Mouse (Mus musculus): Measurements from ENCODE around the gene 1700001K19Rik.
"Not testable (repeated sequence)": the region's sequence is repeated elsewhere in the genome, so short reads cannot be mapped to it uniquely, and the experiment has no call there.

The 1700001K19Rik gene

DNA sequence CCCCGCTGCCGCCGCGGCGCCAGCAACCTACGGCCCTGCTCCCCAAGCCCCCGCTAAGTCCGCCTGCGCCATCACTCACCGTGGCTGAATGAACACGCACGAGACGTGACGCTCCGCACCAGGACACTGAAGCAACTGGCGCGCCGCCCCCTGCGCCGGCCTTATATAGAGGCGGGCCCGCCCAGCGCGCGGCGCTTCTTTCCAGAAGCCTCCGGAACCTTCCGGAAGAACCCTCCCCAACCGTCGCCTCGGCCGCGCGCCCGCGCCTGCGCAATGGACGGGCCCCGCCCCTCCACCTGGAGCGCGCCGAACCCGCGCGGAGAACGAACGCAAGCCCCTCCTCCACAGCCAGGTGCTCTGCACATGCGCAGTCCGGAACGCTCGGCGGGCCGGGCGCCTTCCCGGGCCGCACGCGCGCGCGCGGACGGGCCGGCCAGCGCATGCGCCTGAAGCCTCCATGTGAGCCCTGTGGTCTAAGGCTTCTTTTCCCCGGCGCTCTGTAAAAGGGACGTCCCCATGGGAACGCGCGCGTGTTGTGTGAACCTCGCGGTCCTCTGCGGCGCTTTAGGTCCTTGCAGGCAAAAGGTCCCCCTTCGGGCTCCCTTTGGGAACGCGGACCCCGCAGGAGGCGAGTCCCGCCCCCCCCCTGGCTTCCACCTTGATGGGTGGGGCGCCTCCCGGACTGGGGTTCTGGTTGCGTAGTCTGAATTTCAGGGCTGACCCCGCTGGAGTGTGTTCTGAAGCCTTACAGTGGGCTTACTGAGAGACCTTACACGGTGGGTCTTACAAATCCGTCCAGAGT is 14.0 kb upstream of the 1700001K19Rik start:
- DNase-seq (ENCODE audit: low spot score in 2 of 2): peak; percentile 98

DNA sequence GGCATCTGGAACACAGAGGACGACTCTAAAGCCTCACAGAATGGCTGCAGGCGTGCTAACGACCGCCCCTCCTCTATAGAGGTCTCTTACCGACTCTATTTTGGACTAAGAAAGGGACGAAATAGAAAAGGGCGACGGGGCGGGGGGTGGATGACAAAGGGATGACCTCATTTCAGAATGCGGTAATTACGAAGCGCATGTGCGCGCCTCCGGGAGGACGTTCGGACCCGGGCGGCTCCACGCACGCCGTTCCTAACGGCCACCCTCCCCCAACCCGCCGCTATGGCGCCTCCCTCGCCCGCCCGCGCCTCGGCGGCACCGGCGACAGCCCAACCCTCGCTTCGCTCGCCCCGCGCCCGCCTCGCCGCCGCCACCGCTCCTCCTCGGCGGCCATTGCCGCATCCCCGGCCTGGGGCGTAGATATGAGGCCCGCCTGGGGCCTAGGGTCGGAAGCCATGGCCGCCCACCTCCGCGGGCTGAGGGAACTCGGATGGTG is 13.3 kb upstream of the 1700001K19Rik start:
- peak; percentile 19 to 22 for DNase-seq (ENCODE audit: low spot score in 2 of 2)

DNA sequence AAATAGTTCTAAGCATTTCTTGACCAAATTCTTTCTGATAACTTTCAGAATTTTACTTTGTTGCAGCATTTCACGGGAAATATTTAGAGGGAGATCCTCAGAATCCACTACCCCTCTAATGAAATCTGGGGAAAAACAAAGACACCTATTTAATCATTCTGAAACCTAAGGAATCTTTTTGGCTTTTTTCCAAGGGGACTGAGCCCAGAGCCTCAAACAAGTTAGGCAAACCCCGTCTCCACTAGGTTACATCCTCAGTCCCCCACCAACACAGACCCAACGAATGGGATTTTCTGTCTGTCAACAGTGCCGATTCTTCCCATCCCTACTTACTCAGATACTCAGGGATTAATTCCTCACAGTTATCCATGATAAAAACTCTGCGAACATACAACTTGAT is 11.0 kb upstream of the 1700001K19Rik start:
- not testable (repeated sequence) for DNase-seq (ENCODE audit: low spot score in 2 of 2)

DNA sequence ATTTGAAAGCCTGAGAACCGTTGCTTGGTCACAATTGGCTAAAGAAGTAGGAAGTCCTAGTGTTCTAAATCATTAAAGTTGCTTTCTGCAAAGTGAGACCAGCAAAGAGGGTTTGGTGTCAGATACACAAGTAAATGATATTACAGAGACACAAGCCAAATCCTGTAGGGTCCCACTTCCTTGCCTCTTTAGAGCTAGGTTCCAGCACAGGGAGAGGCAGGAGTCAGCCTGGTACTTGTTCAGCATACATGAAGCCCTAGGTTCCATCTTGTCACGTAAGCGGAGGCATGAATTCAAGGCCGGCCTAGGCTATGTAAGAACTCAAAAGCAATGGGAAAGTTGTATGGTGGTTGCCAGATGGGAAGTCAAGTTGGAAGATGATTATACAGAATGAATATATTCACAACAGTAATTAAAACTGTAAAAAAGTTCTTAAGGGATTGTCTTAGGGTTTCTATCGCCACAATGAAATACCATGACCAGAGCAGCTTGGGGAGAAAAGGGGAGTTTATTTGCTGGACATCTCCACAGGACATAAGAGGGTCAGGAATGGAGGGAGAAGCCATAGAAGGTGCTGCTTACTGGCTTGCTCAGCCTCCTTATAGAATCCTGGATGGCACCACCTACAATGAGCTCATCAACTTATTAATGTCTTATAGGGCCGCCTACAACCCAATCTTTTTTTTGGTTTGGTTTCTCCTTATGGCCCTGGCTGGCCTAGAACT is 7.7 kb upstream of the 1700001K19Rik start:
- DNase-seq (ENCODE audit: low spot score in 2 of 2): no peak

DNA sequence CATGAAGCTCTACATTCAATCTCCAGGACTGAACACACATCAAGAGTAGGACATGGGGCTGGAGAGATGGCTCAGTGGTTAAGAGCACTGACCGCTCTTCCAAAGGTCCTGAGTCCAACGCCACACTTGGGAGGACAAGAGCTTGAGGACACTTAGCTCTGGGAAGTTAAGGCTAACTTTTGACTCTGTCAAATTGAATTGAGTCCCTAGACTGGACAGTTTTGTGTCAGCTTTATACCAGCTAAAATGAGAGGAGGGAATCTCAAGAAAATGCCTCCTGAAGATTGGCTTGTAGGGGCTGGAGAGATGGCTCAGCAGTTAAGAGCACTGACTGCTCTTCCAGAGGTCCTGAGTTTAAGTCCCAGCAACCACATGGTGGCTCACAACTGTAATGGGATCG is 6.5 kb upstream of the 1700001K19Rik start:
- DNase-seq (ENCODE audit: low spot score in 2 of 2): not testable (repeated sequence)

DNA sequence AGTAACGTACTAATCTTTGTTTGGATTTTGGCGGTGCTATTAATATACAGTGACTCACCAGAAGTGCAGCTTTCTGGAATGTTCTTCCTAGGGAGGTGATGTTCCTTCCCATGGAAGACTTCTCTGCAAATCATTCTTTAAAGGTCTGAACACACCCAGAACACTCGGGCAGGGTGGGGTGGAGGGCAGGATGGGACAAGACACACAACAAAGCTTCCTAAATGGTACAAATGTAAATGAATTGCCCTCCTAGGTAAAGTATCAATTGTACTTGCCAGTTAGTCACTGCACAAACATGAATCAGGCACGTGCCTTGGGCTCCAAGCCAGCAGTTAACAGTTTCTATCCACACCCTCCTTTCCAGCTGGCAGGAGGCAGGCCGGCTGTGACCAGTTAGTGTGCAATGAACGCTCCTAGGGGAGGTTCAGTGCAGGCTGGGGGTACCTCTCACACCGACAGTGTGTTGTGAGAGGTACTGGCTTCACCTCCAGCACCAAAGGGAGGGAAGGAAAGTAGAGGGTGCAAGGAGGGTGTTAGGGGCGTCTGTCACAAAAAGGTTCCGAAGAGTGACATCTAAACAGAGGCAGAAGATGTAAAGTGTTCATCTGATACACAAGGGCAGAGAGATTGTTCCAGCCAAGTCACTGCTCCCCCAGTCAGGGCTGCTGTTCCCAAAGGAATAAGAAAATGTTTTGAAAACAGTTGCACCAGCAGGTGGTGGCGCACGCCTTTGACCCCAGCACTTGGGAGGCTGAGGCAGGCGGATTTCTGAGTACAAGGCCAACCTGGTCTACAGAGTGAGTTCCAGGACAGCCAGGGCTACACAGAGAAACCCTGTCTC is 5.7 kb upstream of the 1700001K19Rik start:
- no peak for DNase-seq (ENCODE audit: low spot score in 2 of 2)

DNA sequence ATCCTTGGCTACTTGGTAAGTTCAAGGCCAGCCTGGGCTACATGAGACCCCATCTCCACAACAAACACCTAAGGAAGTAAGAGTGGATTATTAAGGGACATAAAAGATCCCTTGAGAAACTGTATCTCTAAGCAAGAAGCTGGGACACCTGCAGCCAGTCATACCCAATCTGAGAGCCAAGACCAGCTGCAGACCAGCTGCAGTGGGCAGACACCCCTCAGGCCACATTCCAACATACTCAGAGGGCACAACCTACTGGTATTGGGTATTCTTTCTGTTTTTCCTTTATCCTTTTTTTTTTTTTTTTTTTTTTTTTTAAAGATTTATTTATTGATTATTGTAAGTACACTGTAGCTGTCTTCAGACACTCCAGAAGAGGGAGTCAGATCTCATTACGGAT is 1.2 kb upstream of the 1700001K19Rik start:
- no peak for DNase-seq (ENCODE audit: low spot score in 2 of 2)

DNA sequence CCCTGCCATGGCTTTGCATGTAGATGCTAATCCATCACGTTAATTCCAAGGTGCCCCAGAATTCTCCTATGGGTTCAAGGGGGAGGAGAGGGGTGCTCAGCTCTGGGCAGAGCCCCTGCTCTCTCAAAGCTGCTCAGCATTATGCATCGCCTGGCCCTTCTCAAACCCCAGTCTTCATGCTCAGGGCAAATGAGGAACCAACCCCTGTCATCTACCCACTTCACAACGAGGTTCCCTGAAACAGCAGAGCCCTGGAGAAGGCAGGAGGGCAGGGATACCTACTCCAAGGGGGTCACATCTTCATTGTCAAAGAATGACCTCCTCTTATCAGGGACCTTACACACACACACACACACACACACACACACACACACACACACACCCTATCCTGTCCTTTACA is 541 bp downstream of the 1700001K19Rik start:
- DNase-seq (ENCODE audit: low spot score in 2 of 2): no peak

DNA sequence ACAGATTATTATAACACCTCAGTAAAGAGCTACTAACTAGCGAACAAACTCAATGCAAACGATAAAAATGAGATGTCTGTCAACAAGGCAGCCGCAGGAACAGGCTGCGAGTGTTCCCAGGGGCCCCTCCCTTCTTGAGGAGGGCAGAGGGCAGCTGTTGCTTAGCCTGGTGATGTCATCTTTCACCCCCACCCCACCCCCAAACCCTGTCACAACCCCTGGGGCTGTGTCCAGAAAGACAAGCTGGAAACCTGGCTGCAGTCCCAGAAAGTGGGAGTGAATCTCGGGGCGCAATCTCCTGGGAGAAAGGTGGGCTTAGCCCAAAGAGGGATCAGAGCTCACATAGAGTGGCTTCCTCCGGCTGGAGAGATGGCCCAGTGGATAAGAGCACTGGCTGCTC is 1.2 kb downstream of the 1700001K19Rik start:
- DNase-seq (ENCODE audit: low spot score in 2 of 2): no peak

DNA sequence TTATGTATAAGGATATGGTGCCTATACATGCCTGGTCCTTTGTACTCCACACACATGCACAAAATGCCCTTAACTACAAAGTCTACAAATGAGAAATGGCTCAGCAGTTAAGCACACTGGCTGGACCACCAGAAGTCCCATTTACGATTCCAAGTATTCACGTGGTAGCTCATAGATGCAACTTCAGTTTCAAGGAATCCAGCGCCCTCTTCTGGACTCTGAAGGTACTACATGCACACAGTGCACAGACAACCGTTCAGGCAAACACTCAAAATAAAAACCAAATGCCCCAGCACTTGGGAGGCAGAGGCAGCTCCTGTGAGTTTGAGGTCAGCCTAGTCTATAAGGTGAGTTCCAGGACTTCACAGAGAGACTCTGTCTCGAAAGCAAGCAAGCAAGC is 8.2 kb downstream of the 1700001K19Rik start:
- no peak for DNase-seq (ENCODE audit: low spot score in 2 of 2)

DNA sequence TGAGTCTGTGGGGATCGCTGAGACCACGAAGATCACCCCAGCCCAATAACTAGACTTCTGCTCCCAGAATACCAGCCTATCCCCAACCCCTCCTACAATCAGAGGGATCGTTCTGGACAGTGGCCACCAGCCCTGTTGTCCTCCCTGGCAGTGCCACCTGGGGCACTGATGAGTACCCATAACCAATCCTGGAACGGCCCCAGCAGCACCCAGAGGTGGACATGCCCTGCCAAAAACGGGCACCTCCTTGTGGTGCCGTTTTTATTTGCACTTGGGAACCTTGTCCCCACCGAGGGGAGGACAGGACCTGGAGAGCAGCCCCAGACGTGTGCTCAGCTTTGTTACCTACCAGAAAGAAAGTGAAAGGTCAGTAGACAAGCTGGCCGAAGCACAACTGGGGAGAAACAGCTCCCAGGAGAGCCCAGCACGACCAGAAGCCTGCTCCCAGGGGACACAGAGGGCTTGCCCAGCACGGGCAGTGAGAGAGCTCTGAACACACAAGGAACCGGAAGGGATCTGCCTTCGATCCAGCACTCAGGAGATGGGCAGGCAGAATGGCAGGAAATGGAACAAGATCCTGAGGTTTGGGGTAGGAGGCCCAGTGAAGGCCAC is 14.8 kb downstream of the 1700001K19Rik start:
- no peak for DNase-seq (ENCODE audit: low spot score in 2 of 2)

DNA sequence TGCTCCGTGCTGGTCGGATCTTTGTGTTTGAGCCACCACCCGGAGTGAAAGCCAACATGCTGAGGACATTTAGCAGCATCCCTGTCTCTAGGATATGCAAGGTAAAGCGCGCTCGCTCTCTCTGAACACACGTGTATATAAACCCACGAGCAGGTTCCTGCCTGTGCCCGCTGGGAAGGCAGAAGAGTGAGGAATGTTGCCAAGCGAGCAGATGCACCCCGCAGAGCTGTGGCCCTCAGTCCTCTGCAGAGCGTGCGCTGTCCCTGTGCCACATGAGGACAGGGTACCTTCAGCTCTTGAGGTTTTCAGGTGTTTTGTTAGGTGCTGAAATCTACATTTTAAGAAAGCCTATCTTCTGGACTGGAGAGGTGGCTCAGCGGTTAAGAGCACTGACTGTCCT is 20.7 kb downstream of the 1700001K19Rik start:
- DNase-seq (ENCODE audit: low spot score in 2 of 2): no peak

DNA sequence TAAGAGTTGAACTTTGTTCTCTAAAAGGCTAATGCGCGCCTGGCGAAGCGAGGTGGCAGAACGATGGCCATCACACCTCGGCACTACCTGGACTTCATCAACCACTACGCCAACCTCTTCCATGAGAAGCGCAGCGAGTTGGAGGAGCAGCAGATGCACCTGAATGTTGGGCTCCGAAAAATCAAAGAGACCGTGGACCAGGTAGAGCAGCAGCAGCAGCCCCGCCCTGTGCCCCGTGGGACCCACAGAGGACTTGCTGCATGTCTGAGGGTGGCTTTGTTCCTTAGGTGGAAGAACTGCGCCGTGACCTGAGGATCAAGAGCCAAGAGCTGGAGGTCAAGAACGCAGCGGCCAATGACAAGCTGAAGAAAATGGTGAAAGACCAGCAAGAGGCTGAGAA is 31.0 kb downstream of the 1700001K19Rik start:
- no peak for DNase-seq (ENCODE audit: low spot score in 2 of 2)

DNA sequence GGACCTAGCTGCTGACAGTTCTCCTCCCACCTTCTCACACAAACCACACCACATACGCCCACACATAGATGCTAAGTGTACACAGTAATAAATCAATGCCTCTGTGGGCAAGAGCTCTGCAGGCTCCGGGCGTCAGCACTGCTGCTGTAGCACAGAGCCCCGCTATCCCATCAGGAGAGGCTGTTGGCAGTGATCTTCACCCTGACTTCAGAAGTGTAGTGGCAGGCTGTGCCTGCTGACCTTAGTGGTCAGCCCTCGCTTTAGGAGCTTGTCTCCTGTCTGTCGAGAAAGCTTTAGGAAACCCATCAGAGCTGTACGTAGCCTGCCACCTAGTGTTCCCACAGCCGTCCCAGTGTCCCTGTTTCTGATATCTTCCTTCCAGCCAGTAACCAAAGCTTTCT is 32.2 kb downstream of the 1700001K19Rik start:
- no peak for DNase-seq (ENCODE audit: low spot score in 2 of 2)

DNA sequence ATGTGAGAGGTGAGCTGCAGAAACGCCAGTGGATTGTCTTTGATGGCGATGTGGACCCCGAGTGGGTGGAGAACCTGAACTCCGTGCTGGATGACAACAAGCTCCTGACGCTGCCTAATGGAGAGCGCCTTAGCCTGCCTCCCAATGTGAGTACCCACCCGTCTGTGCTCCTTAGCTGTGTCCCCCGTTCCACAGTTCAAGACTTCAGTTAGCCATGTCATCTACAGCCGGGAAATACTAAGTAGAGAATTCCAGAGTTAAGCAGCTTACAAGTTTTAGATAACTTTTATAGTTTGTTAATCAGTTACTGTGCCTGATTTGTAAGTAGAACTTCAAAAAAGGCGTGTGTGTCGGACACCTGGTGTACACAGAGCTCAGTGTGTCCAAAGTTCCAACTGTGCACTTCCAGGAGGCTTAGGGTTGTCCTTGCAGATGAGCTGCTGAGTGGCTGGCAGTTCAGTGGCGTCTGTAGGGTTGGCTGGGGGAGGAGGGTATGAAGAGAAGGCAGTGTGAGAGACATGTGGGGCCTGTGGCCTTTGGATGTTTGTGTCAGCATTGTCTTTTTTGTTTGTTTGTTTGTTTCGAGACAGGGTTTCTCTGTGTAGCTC is 44.8 kb downstream of the 1700001K19Rik start:
- DNase-seq (ENCODE audit: low spot score in 2 of 2): no peak

DNA sequence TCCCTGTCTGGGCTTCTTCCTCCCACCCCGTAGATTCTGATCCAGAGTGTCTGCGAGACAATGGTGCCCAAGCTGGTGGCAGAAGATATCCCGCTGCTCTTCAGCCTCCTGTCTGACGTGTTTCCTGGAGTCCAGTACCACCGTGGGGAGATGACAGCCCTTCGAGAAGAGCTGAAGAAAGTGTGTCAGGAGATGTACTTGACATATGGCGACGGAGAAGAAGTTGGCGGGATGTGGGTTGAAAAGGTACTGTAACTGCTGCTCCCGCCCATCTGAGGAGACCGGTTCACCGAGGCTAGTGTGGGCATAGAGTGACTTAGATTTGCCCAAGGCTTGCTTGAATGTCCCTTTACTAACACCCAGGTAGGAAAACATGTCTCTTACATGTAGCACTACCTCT is 46.1 kb downstream of the 1700001K19Rik start:
- no peak for DNase-seq (ENCODE audit: low spot score in 2 of 2)

DNA sequence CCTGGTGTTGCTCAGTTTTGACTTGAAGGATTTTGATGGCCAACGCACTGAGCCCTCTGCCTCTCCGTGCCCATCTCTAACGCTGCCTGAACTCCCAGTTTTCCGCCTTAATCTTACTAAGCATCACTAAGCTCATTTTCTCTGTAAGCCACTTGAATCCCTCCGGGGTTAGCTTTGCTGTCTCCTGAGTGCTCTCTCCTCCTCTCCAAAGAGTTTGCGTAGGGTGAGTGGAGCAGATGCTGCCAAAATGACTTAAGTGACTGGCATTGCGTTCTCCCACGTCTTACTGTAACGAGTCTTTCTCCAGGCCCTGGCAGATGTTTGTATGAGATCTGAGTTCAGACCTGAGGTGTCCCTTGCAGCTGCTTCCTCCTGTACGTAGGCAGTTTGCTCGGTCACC is 52.4 kb downstream of the 1700001K19Rik start:
- no peak for DNase-seq (ENCODE audit: low spot score in 2 of 2)
